Mouse (Mus musculus) liver, embryonic 14.5 days (tissue): ENCODE measurements around the gene Phldb1.

Source experiments
- CTCF ChIP-seq: IDR thresholded peaks from 2 replicates; pipeline ENCODE4 v1.5.1; 2016; ENCODE audit warnings: antibody characterized with exemption, low read depth, control low read depth
- EP300 ChIP-seq: IDR thresholded peaks from 2 replicates; pipeline ENCODE4 v1.6.1; 2016; ENCODE audit warnings: antibody characterized with exemption, low read depth

GRCm38 (mm10) chr9:44723008-44723407 is 12.0 kb downstream of the Phldb1 start:
- TF ChIP-seq CTCF: no peak
- no peak for TF ChIP-seq EP300
